Mouse (Mus musculus) midbrain, embryonic 11.5 days (tissue): ENCODE results near the gene Cyp4a29. TPM values are rescaled to one million over a fixed set of nuclear protein-coding genes. Genes with fewer than 3 reads are reported as not detected.
A peak's percentile ranks its signal among the peaks of the same experiment; 100 is the strongest.
"Not testable (repeated sequence)": the region's sequence is repeated elsewhere in the genome, so short reads cannot be mapped to it uniquely, and the experiment has no call there.

Experiments
- ATAC-seq: fragments of 200-750 bp; cut with Nextera tagmentation; 2 replicates; pipeline ENCODE4 v1.8.0; 2017; ENCODE audit warnings: moderate TSS enrichment, moderate library complexity; ENCODE audit not compliant: low FRiP score
- DNase-seq: peaks from one replicate; pipeline ENCODE4 v3.0.0; 2015; ENCODE audit warnings: low spot score; ENCODE audit errors: missing footprints
- H3K27ac ChIP-seq: fragments of 300-500 bp; sonication (generic); 2 replicates; pipeline ENCODE4 v1.5.1; 2014; ENCODE audit warnings: low read depth, low read length
- H3K27me3 ChIP-seq: fragments of 300-500 bp; sonication (generic); 2 replicates; pipeline ENCODE4 v1.6.1; 2014; ENCODE audit warnings: mild to moderate bottlenecking, low read length, moderate library complexity, mixed read lengths; ENCODE audit not compliant: control insufficient read depth, insufficient read depth
- H3K36me3 ChIP-seq: fragments of 300-500 bp; sonication (generic); 2 replicates; pipeline ENCODE4 v1.6.1; 2014; ENCODE audit warnings: mild to moderate bottlenecking, low read length, moderate library complexity, mixed read lengths; ENCODE audit not compliant: control insufficient read depth, insufficient read depth
- H3K4me1 ChIP-seq: fragments of 300-500 bp; sonication (generic); 2 replicates; pipeline ENCODE4 v1.6.1; 2014; ENCODE audit warnings: low read length; ENCODE audit not compliant: control insufficient read depth, insufficient read depth
- H3K4me2 ChIP-seq: fragments of 300-500 bp; sonication (generic); 2 replicates; pipeline ENCODE4 v1.6.1; 2014; ENCODE audit warnings: mild to moderate bottlenecking, moderate library complexity
- H3K4me3 ChIP-seq: fragments of 300-500 bp; sonication (generic); 2 replicates; pipeline ENCODE4 v1.5.1; 2014; ENCODE audit warnings: low read depth, low read length
- H3K9ac ChIP-seq: fragments of 300-500 bp; sonication (generic); 2 replicates; pipeline ENCODE4 v1.6.1; 2014; ENCODE audit warnings: low read length
- H3K9me3 ChIP-seq: fragments of 300-500 bp; sonication (generic); 2 replicates; pipeline ENCODE4 v1.6.1; 2016; ENCODE audit warnings: low read length; ENCODE audit not compliant: control insufficient read depth
- WGBS: fragments of 180-500 bp; shearing (Covaris S2); extraction: QIAGEN DNeasy Blood & Tissue Kit; methylation state at CpG from one replicate; pipeline ENCODE4 v1.1.7; 2014; 5-methylcytosine and 5-hydroxymethylcytosine counted together
- polyA plus RNA-seq: library from polyadenylated mRNA; unstranded; fragments of >200 nt; fragmentation: Nextera tagmentation; extraction: Ambion mirVana; gene quantifications from 2 replicates; pipeline ENCODE4 v1.2.1, GENCODE M21; 2014

The Cyp4a29 gene
- not detected in 2 replicates for polyA plus RNA-seq

GRCm38 (mm10) chr4:115241784-115242183 lies at the start of gene Cyp4a29:
Gene Cyp4a29 (plus strand): TSS chr4:115242084.
- H3K9me3 ChIP-seq: no peaks in the 10 kb centered on the region
- ATAC-seq (no peak), DNase-seq (no peak)
- H3K9ac ChIP-seq: no peak within 1 kb of the TSS
- H3K4me1 ChIP-seq: no peaks in the 10 kb centered on the region
- 84% methylated on average over 3 of the region's 3 CpGs for WGBS
- H3K36me3 ChIP-seq: no peaks in the 10 kb centered on the region
- no peak within 1 kb of the TSS for H3K27ac ChIP-seq
- H3K4me2 ChIP-seq: no peak within 1 kb of the TSS
- no peak within 1 kb of the TSS for H3K4me3 ChIP-seq
- no peaks in the 10 kb centered on the region for H3K27me3 ChIP-seq

GRCm38 (mm10) chr4:115232901-115233300 lies 9.0 kb upstream of the Cyp4a29 start:
- WGBS: 92% methylated on average over 2 of the region's 2 CpGs
- not testable (repeated sequence) for H3K4me2 ChIP-seq, H3K4me1 ChIP-seq, H3K9me3 ChIP-seq, H3K4me3 ChIP-seq, H3K27me3 ChIP-seq, H3K27ac ChIP-seq, H3K9ac ChIP-seq, H3K36me3 ChIP-seq, DNase-seq, ATAC-seq

- Histone ChIP-seq H3K4me1 (no peaks in the 10 kb centered on the region), H3K36me3 (no peaks in the 10 kb centered on the region), H3K9me3 (no peaks in the 10 kb centered on the region), H3K9ac (no peak overlapping the region), H3K4me3 (no peak overlapping the region), H3K4me2 (no peak overlapping the region), H3K27ac (no peak overlapping the region), H3K27me3 (no peaks in the 10 kb centered on the region)
- ATAC-seq (no peak), DNase-seq (no peak)
- WGBS: 73% methylated on average over 1 of the region's 1 CpGs
Observed at GRCm38 (mm10) chr4:115236462-115237096, 5.3 kb upstream of the Cyp4a29 start.

- H3K4me3 ChIP-seq, H3K27me3 ChIP-seq, H3K9ac ChIP-seq, ATAC-seq, H3K4me2 ChIP-seq, H3K36me3 ChIP-seq, H3K4me1 ChIP-seq, H3K9me3 ChIP-seq, DNase-seq, H3K27ac ChIP-seq: not testable (repeated sequence)
- 79% methylated on average over 3 of the region's 4 CpGs for WGBS
Observed at GRCm38 (mm10) chr4:115264687-115265569, 23.0 kb downstream of the Cyp4a29 start.

- H3K27ac ChIP-seq, H3K27me3 ChIP-seq, H3K9me3 ChIP-seq, H3K36me3 ChIP-seq, H3K4me2 ChIP-seq, H3K4me1 ChIP-seq, H3K9ac ChIP-seq, ATAC-seq, H3K4me3 ChIP-seq, DNase-seq: not testable (repeated sequence)
- 98% methylated on average over 2 of the region's 3 CpGs for WGBS
Observed at GRCm38 (mm10) chr4:115278215-115278982, 36.5 kb downstream of the Cyp4a29 start.

- no peak for DNase-seq
- no peak overlapping the region for H3K9ac ChIP-seq
- no peak overlapping the region for H3K27ac ChIP-seq
- peak; percentile 2; the same call in 1 of the 2 replicates for ATAC-seq
- no peaks in the 10 kb centered on the region for H3K4me1 ChIP-seq
- no peaks in the 10 kb centered on the region for H3K9me3 ChIP-seq
- peak overlapping the region; percentile 32 for H3K4me3 ChIP-seq
- H3K36me3 ChIP-seq: no peaks in the 10 kb centered on the region
- no peaks in the 10 kb centered on the region for H3K27me3 ChIP-seq
- H3K4me2 ChIP-seq: peak overlapping the region; percentile 55
Observed at GRCm38 (mm10) chr4:115280342-115280741, 38.5 kb downstream of the Cyp4a29 start.

- not testable (repeated sequence) for H3K9me3 ChIP-seq, H3K36me3 ChIP-seq, H3K27me3 ChIP-seq, H3K4me1 ChIP-seq, H3K27ac ChIP-seq
- Histone ChIP-seq H3K4me2 (peak overlapping the region; percentile 55), H3K4me3 (peak overlapping the region; percentile 32), H3K9ac (peak overlapping the region; percentile 54)
- DNase-seq: peak; percentile 88
- peak; percentile 66; the same call in 1 of the 2 replicates for ATAC-seq
- WGBS: 22% methylated on average over 10 of the region's 10 CpGs
Observed at GRCm38 (mm10) chr4:115280779-115281178, 38.9 kb downstream of the Cyp4a29 start.

- Histone ChIP-seq H3K4me3 (peak overlapping the region; percentile 32), H3K4me2 (peak overlapping the region; percentile 55), H3K9ac (peak overlapping the region; percentile 54; the same call in 1 of the 2 replicates)
- WGBS: 17% methylated on average over 18 of the region's 23 CpGs
- H3K36me3 ChIP-seq, H3K4me1 ChIP-seq, H3K9me3 ChIP-seq, H3K27me3 ChIP-seq, H3K27ac ChIP-seq: not testable (repeated sequence)
- peak; percentile 82 for ATAC-seq
- peak; percentile 89 for DNase-seq
Observed at GRCm38 (mm10) chr4:115281231-115281767, 39.4 kb downstream of the Cyp4a29 start.
